Mouse (Mus musculus) hindbrain, postnatal 0 days (tissue): Measurements from ENCODE around the gene Foxp1. TPM values are rescaled to one million over a fixed set of nuclear protein-coding genes. Genes with fewer than 3 reads are reported as not detected.

Experiments
- ATAC-seq: fragments of 200-750 bp; cut with Nextera tagmentation; 2 replicates; pipeline ENCODE4 v1.8.0; 2017; ENCODE audit warnings: mild to moderate bottlenecking, moderate TSS enrichment, moderate library complexity
- DNase-seq: peaks from one replicate; pipeline ENCODE4 v3.0.0-alpha.2; 2015; ENCODE audit warnings: low spot score
- H3K27ac ChIP-seq: fragments of 300-500 bp; sonication (generic); 2 replicates; pipeline ENCODE4 v1.5.1; 2014; ENCODE audit warnings: mild to moderate bottlenecking
- H3K27me3 ChIP-seq: fragments of 300-500 bp; sonication (generic); 2 replicates; pipeline ENCODE4 v1.6.1; 2014; ENCODE audit warnings: low read length, mixed read lengths; ENCODE audit not compliant: insufficient read depth
- H3K36me3 ChIP-seq: fragments of 300-500 bp; sonication (generic); 2 replicates; pipeline ENCODE4 v1.6.1; 2014; ENCODE audit warnings: low read length, mixed read lengths; ENCODE audit not compliant: insufficient read depth
- H3K4me1 ChIP-seq: fragments of 300-500 bp; sonication (generic); 2 replicates; pipeline ENCODE4 v1.6.1; 2014; ENCODE audit warnings: antibody characterized with exemption, low read length, mixed read lengths; ENCODE audit not compliant: insufficient read depth
- H3K4me2 ChIP-seq: fragments of 300-500 bp; sonication (generic); 2 replicates; pipeline ENCODE4 v1.6.1; 2014; ENCODE audit warnings: low read depth, mild to moderate bottlenecking, low read length, moderate library complexity, mixed read lengths
- H3K4me3 ChIP-seq: fragments of 300-500 bp; sonication (generic); 2 replicates; pipeline ENCODE4 v1.5.1; 2014; ENCODE audit warnings: low read length
- H3K9ac ChIP-seq: fragments of 300-500 bp; sonication (generic); replicated peaks from 2 replicates; pipeline ENCODE4 v1.6.1; 2014; ENCODE audit warnings: mild to moderate bottlenecking, low read length, moderate library complexity, mixed read lengths
- H3K9me3 ChIP-seq: fragments of 300-500 bp; sonication (generic); 2 replicates; pipeline ENCODE4 v1.6.1; 2016; ENCODE audit warnings: low read length, mixed read lengths
- CTCF ChIP-seq: IDR thresholded peaks from 2 replicates; pipeline ENCODE4 v1.5.1; 2016; ENCODE audit warnings: antibody characterized with exemption, control low read depth, low read depth
- WGBS: fragments of 180-500 bp; shearing (Covaris S2); extraction: QIAGEN DNeasy Blood & Tissue Kit; methylation state at CpG from one replicate; pipeline ENCODE4 v1.1.7; 2014; 5-methylcytosine and 5-hydroxymethylcytosine counted together
- polyA plus RNA-seq: library from polyadenylated mRNA; unstranded; fragments of >200 nt; fragmentation: Nextera tagmentation; extraction: Ambion mirVana; gene quantifications from 2 replicates; pipeline ENCODE4 v1.2.1, GENCODE M21; 2015
- total RNA-seq: library from RNA; depleted of rRNA; stranded (reverse); fragments of >200 nt; gene quantifications from 2 replicates; pipeline ENCODE4 v1.2.3, GENCODE M21; 2014

The Foxp1 gene
- total and polyA plus RNA-seq, 2 experiments from 2014 or later: 53.6 to 54.8 TPM

GRCm38 (mm10) chr6:99521038-99521640 lies 1.4 kb downstream of the Foxp1 start:
- Histone ChIP-seq H3K36me3 (no peaks in the 10 kb centered on the region), H3K4me2 (peak overlapping the region; percentile 95), H3K4me1 (no peaks in the 10 kb centered on the region), H3K27ac (peak overlapping the region; percentile 99), H3K9ac (peak overlapping the region; percentile 85), H3K27me3 (no peaks in the 10 kb centered on the region), H3K9me3 (no peaks in the 10 kb centered on the region), H3K4me3 (peak overlapping the region; percentile 84)
- under 1% methylated on average over 47 of the region's 54 CpGs for WGBS
- ATAC-seq (peak; percentile 27; the same call in 1 of the 2 replicates), DNase-seq (peak; percentile 67)
- no peak for TF ChIP-seq CTCF

- Histone ChIP-seq H3K9ac (peak overlapping the region; percentile 85), H3K4me2 (peak overlapping the region; percentile 95), H3K4me1 (no peaks in the 10 kb centered on the region), H3K27ac (peak overlapping the region; percentile 99), H3K27me3 (no peaks in the 10 kb centered on the region), H3K9me3 (no peaks in the 10 kb centered on the region), H3K36me3 (no peaks in the 10 kb centered on the region), H3K4me3 (peak overlapping the region; percentile 84)
- DNase-seq: no peak
- no peak for TF ChIP-seq CTCF
- 4% methylated on average over 24 of the region's 27 CpGs for WGBS
- ATAC-seq: peak; percentile 60; the same call in 1 of the 2 replicates
Observed at GRCm38 (mm10) chr6:99520676-99521037, 1.9 kb downstream of the Foxp1 start.

- peak overlapping the region; percentile 99 for H3K27ac ChIP-seq
- no peak for ATAC-seq
- H3K27me3 ChIP-seq: no peaks in the 10 kb centered on the region
- TF ChIP-seq CTCF: no peak
- peak; percentile 49 for DNase-seq
- peak overlapping the region; percentile 84 for H3K4me3 ChIP-seq
- H3K4me2 ChIP-seq: peak overlapping the region; percentile 95
- peak overlapping the region; percentile 85 for H3K9ac ChIP-seq
- H3K36me3 ChIP-seq: no peaks in the 10 kb centered on the region
- no peaks in the 10 kb centered on the region for H3K9me3 ChIP-seq
- 7% methylated on average over 35 of the region's 38 CpGs for WGBS
- H3K4me1 ChIP-seq: no peaks in the 10 kb centered on the region
Observed at GRCm38 (mm10) chr6:99519806-99520675, 2.5 kb downstream of the Foxp1 start.

- Histone ChIP-seq H3K27me3 (no peaks in the 10 kb centered on the region), H3K4me3 (no peak overlapping the region), H3K9me3 (no peaks in the 10 kb centered on the region), H3K4me1 (no peaks in the 10 kb centered on the region), H3K9ac (no peak overlapping the region), H3K27ac (no peak overlapping the region), H3K36me3 (no peaks in the 10 kb centered on the region), H3K4me2 (0 out of 2 replicates have a peak overlapping the region, but pooled peaks have one; percentile 95)
- no peak for TF ChIP-seq CTCF
- DNase-seq (no peak), ATAC-seq (no peak)
- whole genome bisulfite sequencing: 56% methylated on average over 4 of the region's 4 CpGs
Observed at GRCm38 (mm10) chr6:99519052-99519451, 3.5 kb downstream of the Foxp1 start.

GRCm38 (mm10) chr6:99515667-99516199 lies 6.8 kb downstream of the Foxp1 start:
- ATAC-seq (no peak), DNase-seq (no peak)
- Histone ChIP-seq H3K27ac (no peak overlapping the region), H3K36me3 (no peaks in the 10 kb centered on the region), H3K4me1 (no peaks in the 10 kb centered on the region), H3K9ac (no peak overlapping the region), H3K4me2 (no peak overlapping the region), H3K9me3 (no peaks in the 10 kb centered on the region), H3K27me3 (no peaks in the 10 kb centered on the region), H3K4me3 (no peak overlapping the region)
- 82% methylated on average over 7 of the region's 7 CpGs for WGBS
- no peak for TF ChIP-seq CTCF

GRCm38 (mm10) chr6:99511862-99512261 lies 10.7 kb downstream of the Foxp1 start:
- no peak for DNase-seq
- no peak overlapping the region for H3K4me2 ChIP-seq
- no peaks in the 10 kb centered on the region for H3K9me3 ChIP-seq
- no peak for ATAC-seq
- H3K27me3 ChIP-seq: no peaks in the 10 kb centered on the region
- no peak for TF ChIP-seq CTCF
- H3K27ac ChIP-seq: no peak overlapping the region
- no peak overlapping the region for H3K4me3 ChIP-seq
- no peak overlapping the region for H3K9ac ChIP-seq
- 0 out of 2 replicates have a peak, but pooled peaks cover 8% of the 10 kb centered on the region for H3K4me1 ChIP-seq
- H3K36me3 ChIP-seq: no peaks in the 10 kb centered on the region
- WGBS: 62% methylated on average over 6 of the region's 6 CpGs
